Mouse (Mus musculus) hindbrain, embryonic 13.5 days (tissue): Measurements from ENCODE around the gene Cops7a. TPM values are rescaled to one million over a fixed set of nuclear protein-coding genes. Genes with fewer than 3 reads are reported as not detected.

Source experiments
- ATAC-seq: fragments of 200-750 bp; cut with Nextera tagmentation; 2 replicates; pipeline ENCODE4 v1.8.0; 2017; ENCODE audit warnings: moderate TSS enrichment; ENCODE audit not compliant: low FRiP score
- H3K27ac ChIP-seq: fragments of 300-500 bp; sonication (generic); 2 replicates; pipeline ENCODE4 v1.5.1; 2015; ENCODE audit warnings: inconsistent platforms, mild to moderate bottlenecking, moderate library complexity
- H3K27me3 ChIP-seq: fragments of 300-500 bp; sonication (generic); 2 replicates; pipeline ENCODE4 v1.6.1; 2015; ENCODE audit warnings: mild to moderate bottlenecking, inconsistent platforms
- H3K36me3 ChIP-seq: fragments of 300-500 bp; sonication (generic); 2 replicates; pipeline ENCODE4 v1.6.1; 2015; ENCODE audit warnings: mild to moderate bottlenecking, inconsistent platforms
- H3K4me1 ChIP-seq: fragments of 300-500 bp; sonication (generic); replicated peaks from 2 replicates; pipeline ENCODE4 v1.6.1; 2015; ENCODE audit warnings: inconsistent platforms
- H3K4me2 ChIP-seq: fragments of 300-500 bp; sonication (generic); 2 replicates; pipeline ENCODE4 v1.6.1; 2015; ENCODE audit warnings: inconsistent platforms, mild to moderate bottlenecking, moderate library complexity
- H3K4me3 ChIP-seq: fragments of 300-500 bp; sonication (generic); 2 replicates; pipeline ENCODE4 v1.5.1; 2015; ENCODE audit warnings: mild to moderate bottlenecking, inconsistent platforms
- H3K9ac ChIP-seq: fragments of 300-500 bp; sonication (generic); 2 replicates; pipeline ENCODE4 v1.6.1; 2015; ENCODE audit warnings: mild to moderate bottlenecking, inconsistent platforms
- H3K9me3 ChIP-seq: fragments of 300-500 bp; sonication (generic); 2 replicates; pipeline ENCODE4 v1.6.1; 2016; ENCODE audit warnings: inconsistent platforms
- WGBS: fragments of 180-500 bp; shearing (Covaris S2); methylation state at CpG from one replicate; pipeline ENCODE4 v1.1.7; 2015; 5-methylcytosine and 5-hydroxymethylcytosine counted together
- polyA plus RNA-seq: library from polyadenylated mRNA; unstranded; fragments of >200 nt; fragmentation: Nextera tagmentation; extraction: Ambion mirVana; gene quantifications from 2 replicates; pipeline ENCODE4 v1.2.1, GENCODE M21; 2015

Gene Cops7a
- polyA plus RNA-seq, 1 experiment from 2014 or later, result 89.3 TPM

DNA sequence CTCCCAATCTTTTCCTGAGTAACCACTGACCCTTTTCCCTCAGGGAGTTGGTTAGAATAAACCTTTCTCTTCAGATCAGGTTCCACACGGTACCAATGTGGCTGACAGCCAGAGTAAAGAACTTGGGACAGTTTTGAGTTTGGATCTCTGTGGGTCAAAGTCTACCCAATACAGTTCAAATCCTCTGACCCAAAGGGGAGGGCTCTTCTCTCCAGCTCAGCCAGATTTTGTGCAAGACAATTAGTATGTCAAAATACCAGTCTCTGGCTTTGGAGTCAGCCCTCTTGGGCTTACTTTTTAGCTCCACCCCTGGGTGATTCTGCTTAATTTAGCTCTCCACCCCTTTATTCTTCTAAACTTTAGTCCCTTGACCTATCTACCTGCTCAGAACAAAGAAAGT lies 35.1 kb downstream of the Cops7a start:
- H3K27me3 ChIP-seq, result no peaks in the 10 kb centered on the region
- H3K4me2 ChIP-seq, result peak overlapping the region; percentile 44
- 48% methylated on average over 1 of the region's 1 CpGs for WGBS
- H3K36me3 ChIP-seq, result peaks cover 26% of the 10 kb centered on the region
- H3K4me3 ChIP-seq, result peak overlapping the region; percentile 96
- no peak for ATAC-seq
- no peaks in the 10 kb centered on the region for H3K9me3 ChIP-seq
- peaks cover 37% of the 10 kb centered on the region for H3K4me1 ChIP-seq
- peak overlapping the region; percentile 96 for H3K27ac ChIP-seq
- peak overlapping the region; percentile 97 for H3K9ac ChIP-seq

DNA sequence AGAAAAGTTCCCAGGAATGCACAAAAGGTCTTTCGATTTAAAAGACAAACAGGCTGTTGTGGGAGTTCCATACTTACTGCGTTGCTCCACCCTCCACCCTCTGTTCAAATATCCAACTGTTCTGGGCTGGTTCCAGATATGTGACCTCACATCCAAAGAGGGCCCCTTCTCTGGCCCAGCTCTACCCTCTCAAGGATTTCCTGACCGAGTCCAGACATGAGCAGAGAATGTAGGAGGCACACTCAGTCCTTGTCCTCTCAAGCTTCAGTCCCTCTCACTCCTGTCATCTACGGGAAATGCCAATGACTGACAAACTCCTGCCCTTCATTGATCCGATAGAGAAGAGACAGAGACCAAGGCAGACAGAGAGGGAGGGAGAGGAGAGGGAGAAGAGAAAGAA lies 39.4 kb downstream of the Cops7a start:
- no peaks in the 10 kb centered on the region for H3K9me3 ChIP-seq
- H3K9ac ChIP-seq, result no peak overlapping the region
- H3K27ac ChIP-seq, result no peak overlapping the region; the same call in 1 of the 2 replicates
- ATAC-seq, result no peak
- H3K4me3 ChIP-seq, result no peak overlapping the region
- no peaks in the 10 kb centered on the region for H3K27me3 ChIP-seq
- H3K36me3 ChIP-seq, result no peaks in the 10 kb centered on the region
- peaks cover 22% of the 10 kb centered on the region for H3K4me1 ChIP-seq
- 55% methylated on average over 5 of the region's 5 CpGs for WGBS
- H3K4me2 ChIP-seq, result no peak overlapping the region

DNA sequence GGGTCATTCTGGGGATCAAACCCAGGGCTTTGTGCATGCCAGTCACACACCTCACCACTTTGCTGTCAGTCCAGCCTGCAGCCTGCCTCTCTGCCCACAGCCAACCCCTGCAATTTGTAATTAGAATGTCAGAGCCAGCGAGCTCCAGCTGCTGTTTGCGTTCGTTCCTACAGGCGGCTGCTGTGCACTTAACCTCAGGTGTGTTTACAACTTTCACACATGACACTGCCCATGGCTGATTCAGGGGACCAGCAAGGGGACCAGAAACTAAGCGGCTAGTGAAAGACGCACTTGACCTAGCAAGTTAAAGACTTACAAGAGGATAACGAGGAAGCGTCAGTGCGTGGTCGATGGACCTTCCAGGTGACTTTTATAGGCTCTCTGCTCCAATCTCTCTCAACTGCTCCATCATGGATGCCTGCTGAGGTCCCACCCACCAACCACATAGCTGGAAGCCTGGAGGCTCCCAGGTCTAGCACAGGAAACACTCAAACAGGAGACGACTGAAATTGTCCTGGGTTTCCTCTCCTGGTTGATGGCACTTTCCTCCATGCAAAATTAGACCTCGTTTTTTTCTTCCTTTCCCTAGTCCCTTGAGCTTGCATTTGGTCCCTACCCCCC lies 40.1 kb downstream of the Cops7a start:
- H3K27me3 ChIP-seq, result no peaks in the 10 kb centered on the region
- no peak overlapping the region for H3K4me2 ChIP-seq
- WGBS, result 42% methylated on average over 12 of the region's 12 CpGs
- H3K36me3 ChIP-seq, result no peaks in the 10 kb centered on the region
- no peak overlapping the region for H3K9ac ChIP-seq
- H3K9me3 ChIP-seq, result no peaks in the 10 kb centered on the region
- H3K4me1 ChIP-seq, result peaks cover 25% of the 10 kb centered on the region
- ATAC-seq, result no peak
- H3K27ac ChIP-seq, result no peak overlapping the region
- H3K4me3 ChIP-seq, result no peak overlapping the region

DNA sequence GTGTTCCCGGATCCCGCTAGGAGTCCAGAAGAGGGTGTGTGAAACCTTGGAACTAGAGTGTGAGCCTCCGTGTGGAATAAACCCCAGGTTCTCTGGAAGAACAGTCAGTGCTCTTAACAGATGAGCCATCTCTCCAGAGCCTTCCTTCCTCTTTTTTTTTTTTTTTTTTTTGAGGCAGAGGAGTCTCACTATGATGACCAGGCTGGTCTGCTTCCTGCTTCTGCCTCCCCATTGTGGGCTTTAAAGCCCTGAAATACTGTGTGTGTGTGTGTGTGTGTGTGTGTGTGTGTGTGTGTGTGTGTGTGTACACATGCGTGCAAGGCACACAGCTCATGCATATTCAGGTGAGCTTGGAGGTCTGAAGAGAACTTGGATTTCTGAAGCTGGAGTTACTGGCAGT lies 43.8 kb downstream of the Cops7a start:
- no peak for ATAC-seq
- Histone ChIP-seq H3K27me3 (no peaks in the 10 kb centered on the region), H3K4me2 (no peak overlapping the region), H3K36me3 (no peaks in the 10 kb centered on the region), H3K9ac (0 out of 2 replicates have a peak overlapping the region, but pooled peaks have one; percentile 20), H3K9me3 (no peaks in the 10 kb centered on the region), H3K27ac (peak overlapping the region; percentile 100), H3K4me1 (peaks cover 40% of the 10 kb centered on the region), H3K4me3 (no peak overlapping the region)
- 78% methylated on average over 3 of the region's 4 CpGs for WGBS

DNA sequence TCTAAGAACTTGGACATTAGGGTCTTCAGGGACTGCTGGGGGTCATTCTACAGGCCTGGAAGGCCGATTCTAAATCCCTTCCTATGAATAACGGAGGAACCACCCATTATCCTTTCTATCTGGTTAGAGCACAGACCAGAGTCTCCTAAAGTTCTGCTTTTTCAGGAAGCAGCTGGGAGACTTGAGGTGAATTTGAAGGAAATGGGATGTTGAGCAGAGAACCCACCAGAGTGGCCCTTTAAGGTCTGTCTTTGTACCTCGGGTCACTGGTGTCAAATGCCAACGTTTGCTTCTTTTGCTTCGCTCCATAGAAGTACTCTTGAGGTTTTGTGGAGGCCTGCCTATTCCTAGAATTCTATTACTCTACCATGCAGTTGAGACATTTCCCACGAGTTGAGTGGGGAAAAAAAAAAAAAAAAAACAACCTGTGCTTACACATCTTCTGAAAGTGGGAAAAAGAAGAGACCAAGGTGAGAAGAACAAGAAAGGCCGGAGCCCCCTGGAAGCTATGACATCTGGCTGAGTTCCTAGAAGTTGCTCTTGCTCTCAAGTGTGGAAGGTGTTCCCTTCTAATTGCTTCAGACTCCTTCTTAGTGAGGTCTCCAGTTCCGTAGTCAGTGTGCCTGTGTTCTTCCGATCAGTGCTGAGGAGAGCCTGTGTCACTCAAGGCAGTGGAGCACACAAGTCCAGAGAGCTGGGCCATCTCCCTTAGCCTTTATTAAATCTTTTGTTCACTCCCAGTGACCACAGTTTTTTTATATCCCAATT lies 44.8 kb downstream of the Cops7a start:
- ATAC-seq, result no peak
- Histone ChIP-seq H3K27me3 (no peaks in the 10 kb centered on the region), H3K4me2 (peak overlapping the region; percentile 100), H3K4me3 (peak overlapping the region; percentile 93), H3K27ac (peak overlapping the region; percentile 100), H3K36me3 (no peaks in the 10 kb centered on the region), H3K9me3 (no peaks in the 10 kb centered on the region), H3K4me1 (peaks cover 46% of the 10 kb centered on the region), H3K9ac (peak overlapping the region; percentile 63)
- 24% methylated on average over 9 of the region's 9 CpGs for WGBS

DNA sequence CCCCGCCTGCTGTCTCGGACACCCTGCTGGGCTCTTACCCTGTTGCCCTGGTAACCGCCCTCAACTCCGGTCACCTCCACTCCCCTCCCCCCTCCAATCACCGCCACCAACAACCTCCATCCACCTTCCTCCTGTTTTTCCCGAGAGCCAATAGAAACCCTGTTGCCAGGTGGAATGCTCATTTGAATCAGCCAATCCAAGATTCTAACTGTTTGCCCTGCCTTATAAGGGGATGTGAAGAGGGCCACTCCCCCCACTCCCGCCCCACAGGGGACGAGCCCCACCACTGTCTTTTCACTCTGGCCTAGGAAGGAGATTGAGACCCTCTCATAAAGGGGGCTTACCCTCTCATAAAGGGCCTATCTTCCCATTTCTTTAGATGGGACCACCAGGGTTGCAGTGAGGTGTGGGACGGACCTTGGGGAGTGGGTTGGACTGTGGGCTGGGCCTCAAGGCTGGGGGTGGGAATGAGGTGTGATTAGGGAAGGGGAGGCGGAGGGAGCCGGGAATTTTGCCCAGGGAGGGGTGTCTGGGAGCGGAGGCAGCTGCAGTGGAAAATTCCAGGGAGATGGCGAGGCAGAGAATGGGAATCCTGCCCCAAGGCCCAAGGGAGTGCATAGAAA lies 45.5 kb downstream of the Cops7a start, which contains the start of gene Ptms:
Gene Ptms (minus strand): TSS at position 409 of the 623 bp plus-strand sequence.
- under 1% methylated on average over 13 of the region's 13 CpGs for WGBS
- H3K27ac ChIP-seq, result peak within 1 kb of the TSS; percentile 100
- H3K4me1 ChIP-seq, result peaks cover 48% of the 10 kb centered on the region
- H3K4me2 ChIP-seq, result peak within 1 kb of the TSS; percentile 100
- H3K4me3 ChIP-seq, result peak within 1 kb of the TSS; percentile 93
- H3K27me3 ChIP-seq, result no peaks in the 10 kb centered on the region
- no peaks in the 10 kb centered on the region for H3K9me3 ChIP-seq
- H3K9ac ChIP-seq, result peak within 1 kb of the TSS; percentile 100
- ATAC-seq, result peak; percentile 85
- peaks cover 2% of the 10 kb centered on the region for H3K36me3 ChIP-seq

DNA sequence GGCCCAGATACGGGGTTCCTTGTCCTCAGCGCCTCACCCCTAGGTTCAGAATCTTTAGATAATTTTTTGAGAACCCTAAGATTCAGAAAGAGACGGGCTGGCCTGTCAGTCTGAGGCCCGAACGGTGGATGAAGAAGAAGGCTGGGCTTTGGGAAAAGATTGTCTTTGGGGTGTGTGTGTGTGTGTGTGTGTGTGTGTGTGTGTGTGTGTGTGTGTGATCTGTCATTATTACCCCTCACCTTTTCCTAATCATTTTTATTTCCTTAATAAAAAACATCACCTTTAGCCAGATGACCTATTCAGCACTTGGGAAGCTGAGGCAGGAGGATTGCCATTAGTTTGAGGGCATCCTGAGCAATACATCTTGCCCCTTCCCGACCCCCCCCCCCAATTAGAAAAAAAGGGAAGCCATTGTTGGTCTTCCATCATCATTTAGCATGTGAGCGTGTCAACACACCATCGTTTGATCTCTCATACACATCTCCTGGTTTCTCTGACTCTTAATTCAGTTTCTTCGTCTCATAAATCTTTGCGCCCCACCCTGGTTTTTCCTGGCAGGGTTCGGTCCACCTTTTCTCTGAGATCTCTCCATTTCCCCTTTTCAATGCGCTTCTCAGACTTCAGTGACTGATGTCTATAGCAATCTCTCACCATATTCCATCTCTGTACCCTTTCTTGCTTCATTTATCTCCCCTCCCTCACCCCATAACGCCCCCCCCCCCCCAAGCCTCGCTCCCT lies 46.3 kb downstream of the Cops7a start:
- peak overlapping the region; percentile 100 for H3K27ac ChIP-seq
- H3K9me3 ChIP-seq, result no peaks in the 10 kb centered on the region
- H3K27me3 ChIP-seq, result no peaks in the 10 kb centered on the region
- H3K4me3 ChIP-seq, result peak overlapping the region; percentile 93
- WGBS, result 15% methylated on average over 13 of the region's 14 CpGs
- no peak for ATAC-seq
- H3K9ac ChIP-seq, result peak overlapping the region; percentile 100
- peaks cover 10% of the 10 kb centered on the region for H3K36me3 ChIP-seq
- peak overlapping the region; percentile 100 for H3K4me2 ChIP-seq
- H3K4me1 ChIP-seq, result peaks cover 56% of the 10 kb centered on the region

DNA sequence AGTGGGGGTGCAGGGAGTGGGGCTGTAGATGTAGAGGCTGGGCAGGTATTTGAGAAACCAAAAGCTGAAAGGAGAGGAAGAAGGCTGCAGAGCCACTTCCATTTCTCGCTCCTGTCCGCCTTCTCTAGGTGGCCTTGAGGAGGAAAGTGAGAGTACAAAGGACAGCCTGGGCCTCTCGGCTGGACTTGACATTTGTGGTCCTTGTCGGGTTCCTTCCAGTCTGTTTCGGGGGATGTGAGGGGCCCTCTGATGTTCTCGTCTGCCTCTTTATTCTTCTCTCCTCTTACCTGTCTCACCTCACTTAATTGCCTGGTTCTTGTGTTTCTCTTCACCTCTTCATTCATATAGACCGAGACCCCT lies 47.0 kb downstream of the Cops7a start:
- H3K9me3 ChIP-seq, result no peaks in the 10 kb centered on the region
- peak overlapping the region; percentile 100 for H3K9ac ChIP-seq
- peaks cover 63% of the 10 kb centered on the region for H3K4me1 ChIP-seq
- WGBS, result 3% methylated on average over 7 of the region's 7 CpGs
- no peak for ATAC-seq
- peaks cover 17% of the 10 kb centered on the region for H3K36me3 ChIP-seq
- H3K4me3 ChIP-seq, result peak overlapping the region; percentile 93
- peak overlapping the region; percentile 100 for H3K4me2 ChIP-seq
- H3K27me3 ChIP-seq, result no peaks in the 10 kb centered on the region
- peak overlapping the region; percentile 100 for H3K27ac ChIP-seq

DNA sequence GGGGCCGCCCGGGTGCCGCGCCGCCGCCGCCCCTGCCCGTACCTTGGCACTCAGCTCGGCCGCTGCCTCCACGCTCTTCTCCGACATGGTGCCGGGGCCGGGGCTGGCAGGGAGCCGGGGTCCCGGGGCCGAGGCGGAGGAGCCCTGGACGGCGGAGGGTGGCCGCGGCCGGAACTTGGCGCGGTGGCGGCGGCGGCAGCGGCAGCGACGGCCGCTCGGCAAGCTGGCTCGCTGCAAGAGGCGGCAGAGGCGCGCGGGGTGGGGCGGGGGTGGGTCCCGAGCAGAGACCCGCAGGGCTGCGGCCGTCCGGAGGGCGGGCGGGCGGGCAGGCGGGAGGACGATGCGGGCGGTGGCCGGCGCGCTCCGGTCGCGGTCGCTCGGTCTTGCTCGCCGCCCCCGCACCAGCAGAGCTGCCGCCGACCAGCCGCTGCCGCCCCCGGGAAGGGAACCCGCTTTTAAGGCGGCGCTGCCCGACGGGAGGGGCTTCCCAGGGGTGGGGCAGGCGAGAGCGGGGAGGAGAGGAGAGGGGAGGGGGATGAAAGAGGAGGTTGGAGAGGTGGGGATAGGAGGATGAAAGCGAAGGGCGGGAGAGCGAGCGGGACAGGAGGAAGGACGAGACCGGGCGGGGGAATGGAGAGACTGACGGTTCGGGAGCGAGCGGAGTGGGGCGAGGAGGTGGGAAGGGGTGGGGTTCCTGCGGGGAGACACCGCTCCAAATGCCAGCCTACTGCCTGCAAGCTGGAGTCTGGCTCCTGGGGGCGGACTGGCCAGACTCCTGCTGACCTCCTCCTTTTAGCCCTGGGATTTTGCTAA lies 47.6 kb downstream of the Cops7a start:
- H3K27me3 ChIP-seq, result no peaks in the 10 kb centered on the region
- H3K9ac ChIP-seq, result peak overlapping the region; percentile 100
- peak overlapping the region; percentile 100 for H3K27ac ChIP-seq
- H3K9me3 ChIP-seq, result no peaks in the 10 kb centered on the region
- peaks cover 23% of the 10 kb centered on the region for H3K36me3 ChIP-seq
- peaks cover 69% of the 10 kb centered on the region for H3K4me1 ChIP-seq
- H3K4me2 ChIP-seq, result peak overlapping the region; percentile 100
- ATAC-seq, result peak; percentile 69
- H3K4me3 ChIP-seq, result peak overlapping the region; percentile 93
- under 1% methylated on average over 76 of the region's 89 CpGs for WGBS

DNA sequence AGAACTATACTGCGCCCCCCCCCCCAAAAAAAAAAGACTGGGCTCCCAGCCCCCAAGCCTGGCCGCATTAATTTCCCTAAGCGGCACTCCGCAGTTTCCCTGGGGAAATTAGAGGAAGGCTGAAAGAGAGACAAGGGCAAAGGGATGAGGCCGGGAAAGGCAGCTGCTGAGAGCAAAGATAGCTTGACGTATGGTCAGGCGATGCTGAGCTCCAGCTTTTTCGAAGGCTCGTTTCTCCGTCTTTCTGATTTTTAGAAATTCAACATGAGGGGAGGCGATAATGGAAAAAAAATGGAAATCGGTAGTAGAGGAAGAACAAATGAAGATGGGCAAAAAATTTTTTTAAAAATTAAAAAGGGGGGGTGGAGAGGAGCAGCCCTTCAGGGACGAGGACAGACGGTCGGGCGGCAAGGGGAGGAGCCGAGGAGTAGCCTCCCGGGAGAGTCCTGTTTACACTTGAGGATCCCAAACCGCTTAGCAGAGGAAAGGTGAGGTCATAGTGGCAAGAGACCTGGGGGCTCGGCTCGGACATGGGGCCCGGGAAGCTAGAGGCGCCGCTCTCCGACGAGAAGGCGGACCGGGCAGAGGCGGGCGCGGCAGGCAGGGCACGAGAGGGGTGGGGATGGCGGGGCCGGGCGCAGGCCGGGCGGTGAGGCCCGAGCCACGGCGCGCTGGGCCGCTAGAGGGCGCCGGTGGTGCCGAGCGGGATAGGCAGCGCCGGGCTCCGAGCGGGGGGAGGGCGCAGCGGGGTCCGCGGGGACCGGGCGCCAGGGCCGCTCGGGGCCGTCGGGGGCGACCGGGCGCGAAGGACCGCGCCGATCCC lies 48.4 kb downstream of the Cops7a start:
- Histone ChIP-seq H3K9ac (peak overlapping the region; percentile 100), H3K9me3 (no peaks in the 10 kb centered on the region), H3K27me3 (no peaks in the 10 kb centered on the region), H3K36me3 (peaks cover 27% of the 10 kb centered on the region), H3K27ac (peak overlapping the region; percentile 100), H3K4me2 (peak overlapping the region; percentile 100), H3K4me1 (peaks cover 70% of the 10 kb centered on the region), H3K4me3 (peak overlapping the region; percentile 93)
- ATAC-seq, result peak; percentile 40
- under 1% methylated on average over 40 of the region's 67 CpGs for WGBS
